Mouse (Mus musculus) heart, embryonic 15.5 days (tissue): Measurements from ENCODE around the gene Ubald1. TPM values are rescaled to one million over a fixed set of nuclear protein-coding genes. Genes with fewer than 3 reads are reported as not detected.

Experiments
- ATAC-seq: fragments of 200-750 bp; cut with Nextera tagmentation; replicated peaks from 2 replicates; pipeline ENCODE4 v1.8.0; 2017; ENCODE audit warnings: low read depth, moderate TSS enrichment; ENCODE audit not compliant: insufficient number of reproducible peaks, insufficient read depth, low FRiP score
- H3K27ac ChIP-seq: fragments of 300-500 bp; sonication (generic); 2 replicates; pipeline ENCODE4 v1.5.1; 2015; ENCODE audit warnings: mild to moderate bottlenecking, inconsistent platforms
- H3K27me3 ChIP-seq: fragments of 300-500 bp; sonication (generic); 2 replicates; pipeline ENCODE4 v1.6.1; 2015; ENCODE audit warnings: inconsistent platforms
- H3K36me3 ChIP-seq: fragments of 300-500 bp; sonication (generic); 2 replicates; pipeline ENCODE4 v1.6.1; 2015; ENCODE audit warnings: mild to moderate bottlenecking, inconsistent platforms
- H3K4me1 ChIP-seq: fragments of 300-500 bp; sonication (generic); replicated peaks from 2 replicates; pipeline ENCODE4 v1.6.1; 2015; ENCODE audit warnings: inconsistent platforms
- H3K4me2 ChIP-seq: fragments of 300-500 bp; sonication (generic); 2 replicates; pipeline ENCODE4 v1.6.1; 2015; ENCODE audit warnings: inconsistent platforms, mild to moderate bottlenecking, moderate library complexity
- H3K4me3 ChIP-seq: fragments of 300-500 bp; sonication (generic); 2 replicates; pipeline ENCODE4 v1.5.1; 2015; ENCODE audit warnings: mild to moderate bottlenecking, inconsistent platforms
- H3K9ac ChIP-seq: fragments of 300-500 bp; sonication (generic); 2 replicates; pipeline ENCODE4 v1.6.1; 2015; ENCODE audit warnings: mild to moderate bottlenecking, inconsistent platforms
- H3K9me3 ChIP-seq: fragments of 300-500 bp; sonication (generic); replicated peaks from 2 replicates; pipeline ENCODE4 v1.6.1; 2016; ENCODE audit warnings: inconsistent platforms
- WGBS: fragments of 180-500 bp; shearing (Covaris S2); methylation state at CpG from one replicate; pipeline ENCODE4 v1.1.7; 2015; ENCODE audit warnings: mixed read lengths; 5-methylcytosine and 5-hydroxymethylcytosine counted together
- polyA plus RNA-seq: library from polyadenylated mRNA; unstranded; fragments of >200 nt; fragmentation: Nextera tagmentation; extraction: Ambion mirVana; gene quantifications from 2 replicates; pipeline ENCODE4 v1.2.1, GENCODE M21; 2015

Ubald1 gene
- 24.7 and 29.7 TPM in 2 replicates for polyA plus RNA-seq

DNA sequence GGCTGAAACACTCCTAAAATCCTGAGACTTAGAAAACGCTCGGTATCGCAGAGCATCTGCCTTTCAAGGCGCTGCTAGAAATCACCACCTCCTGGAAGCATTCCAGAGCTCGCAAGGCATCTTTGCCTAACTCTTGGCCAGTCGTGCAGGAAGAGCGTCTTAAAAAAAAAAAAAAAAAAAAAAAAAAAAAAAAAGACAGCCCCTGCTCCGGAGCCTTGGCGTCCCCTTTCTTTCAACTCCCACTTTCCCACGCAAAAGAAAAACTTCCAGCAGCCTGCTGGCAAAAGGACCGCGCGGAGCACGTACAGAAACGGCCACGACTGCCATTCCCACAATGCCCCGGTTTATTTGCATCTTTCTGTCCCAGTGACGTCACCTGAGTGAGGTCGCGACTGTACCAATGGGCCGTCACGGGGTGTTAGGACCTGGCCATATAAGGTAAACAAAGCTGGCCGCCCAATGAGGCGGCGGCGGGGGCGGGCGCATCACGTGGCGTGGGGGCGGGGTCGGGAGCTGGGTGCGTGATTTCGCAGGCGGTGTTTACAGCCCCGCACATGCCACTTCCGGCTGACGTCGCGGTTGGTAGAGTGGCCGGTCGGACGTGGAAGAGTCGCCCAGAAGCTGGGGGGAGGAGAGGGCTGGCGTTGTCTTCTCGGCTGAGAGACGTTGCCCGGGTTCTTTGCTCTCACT lies at the start of gene Ubald1:
Ubald1 (minus strand) TSS at position 180 of the 690 bp plus-strand sequence.
- Histone ChIP-seq H3K4me3 (peak within 1 kb of the TSS; percentile 95), H3K9ac (peak within 1 kb of the TSS; percentile 91), H3K4me2 (peak within 1 kb of the TSS; percentile 90), H3K9me3 (no peaks in the 10 kb centered on the region), H3K27me3 (no peaks in the 10 kb centered on the region), H3K27ac (peak within 1 kb of the TSS; percentile 100), H3K36me3 (no peaks in the 10 kb centered on the region), H3K4me1 (peaks cover 48% of the 10 kb centered on the region)
- under 1% methylated on average over 48 of the region's 48 CpGs for WGBS
- ATAC-seq = peak; percentile 85

DNA sequence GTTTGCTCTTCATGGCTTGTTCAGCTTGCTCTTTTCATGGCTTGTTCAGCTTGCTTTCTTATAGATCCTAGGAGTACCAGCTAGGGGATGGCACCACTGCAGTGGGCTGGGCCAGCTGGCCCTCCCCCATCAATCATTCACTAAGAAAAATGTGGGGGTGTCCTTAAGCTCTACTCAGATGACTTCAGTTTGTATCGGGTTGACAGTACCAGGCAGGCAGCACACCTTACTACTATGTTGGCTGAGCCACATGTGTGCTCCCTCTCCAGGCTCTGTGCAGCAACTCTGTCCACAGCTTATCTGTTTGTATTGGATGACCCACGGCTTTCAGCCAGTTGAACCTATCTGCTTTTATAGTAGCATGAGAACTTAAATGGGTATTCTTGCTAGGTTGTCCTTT lies 48.4 kb upstream of the Ubald1 start:
- WGBS = 70% methylated on average over 2 of the region's 2 CpGs
- H3K9ac ChIP-seq = no peak overlapping the region
- ATAC-seq = no peak
- H3K27ac ChIP-seq = no peak overlapping the region
- no peak overlapping the region for H3K4me3 ChIP-seq
- no peaks in the 10 kb centered on the region for H3K27me3 ChIP-seq
- H3K4me2 ChIP-seq = no peak overlapping the region
- peaks cover 10% of the 10 kb centered on the region for H3K4me1 ChIP-seq
- no peaks in the 10 kb centered on the region for H3K9me3 ChIP-seq
- H3K36me3 ChIP-seq = peaks cover 98% of the 10 kb centered on the region

DNA sequence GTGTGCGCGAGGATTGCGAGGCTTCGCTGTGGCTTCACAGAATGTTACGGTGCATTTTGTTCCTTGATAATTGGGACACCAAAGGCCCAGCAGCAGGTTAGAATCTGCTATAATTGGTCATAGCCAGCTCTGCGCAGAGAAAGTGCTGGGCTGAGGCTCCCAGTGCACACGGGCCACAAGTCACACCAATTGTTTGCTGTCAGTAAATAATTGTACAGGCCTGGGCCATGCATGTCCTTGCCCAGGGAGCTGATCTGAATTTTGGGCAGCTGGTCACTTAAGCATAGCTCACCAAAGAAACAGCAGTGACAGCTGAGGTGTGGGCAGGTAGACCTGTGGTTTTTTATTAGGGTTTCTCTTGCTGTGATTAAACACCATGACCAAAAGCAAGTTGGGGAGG lies 47.9 kb upstream of the Ubald1 start:
- no peaks in the 10 kb centered on the region for H3K27me3 ChIP-seq
- H3K9ac ChIP-seq = no peak overlapping the region
- no peak overlapping the region for H3K4me2 ChIP-seq
- H3K9me3 ChIP-seq = no peaks in the 10 kb centered on the region
- H3K4me3 ChIP-seq = no peak overlapping the region
- H3K4me1 ChIP-seq = peaks cover 10% of the 10 kb centered on the region
- WGBS = 92% methylated on average over 7 of the region's 7 CpGs
- no peak for ATAC-seq
- peaks cover 98% of the 10 kb centered on the region for H3K36me3 ChIP-seq
- no peak overlapping the region for H3K27ac ChIP-seq

DNA sequence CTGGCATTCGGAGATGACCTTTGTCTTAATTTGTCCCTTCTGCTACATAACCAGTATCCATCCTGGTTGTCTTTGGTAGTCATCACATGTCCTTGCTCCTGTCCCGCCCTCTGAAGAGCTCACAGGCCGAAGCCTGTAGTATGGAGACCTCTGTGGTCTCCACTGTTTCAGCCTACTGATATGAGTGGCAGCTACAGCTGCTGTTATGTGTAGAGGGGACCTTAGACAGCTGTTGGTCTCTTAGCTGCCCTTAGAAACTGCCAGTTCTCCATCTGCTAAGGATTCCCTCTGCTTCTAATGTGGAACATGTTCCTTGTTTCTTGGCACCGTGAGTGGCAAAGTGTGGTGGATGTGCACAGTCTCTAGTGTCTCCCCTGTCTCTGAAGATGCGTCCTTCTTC lies 43.9 kb upstream of the Ubald1 start:
- Histone ChIP-seq H3K4me2 (no peak overlapping the region), H3K4me1 (no peaks in the 10 kb centered on the region), H3K27me3 (no peaks in the 10 kb centered on the region), H3K4me3 (no peak overlapping the region), H3K27ac (no peak overlapping the region), H3K36me3 (peaks cover 83% of the 10 kb centered on the region), H3K9me3 (no peaks in the 10 kb centered on the region), H3K9ac (no peak overlapping the region)
- ATAC-seq = no peak
- 92% methylated on average over 5 of the region's 5 CpGs for WGBS

DNA sequence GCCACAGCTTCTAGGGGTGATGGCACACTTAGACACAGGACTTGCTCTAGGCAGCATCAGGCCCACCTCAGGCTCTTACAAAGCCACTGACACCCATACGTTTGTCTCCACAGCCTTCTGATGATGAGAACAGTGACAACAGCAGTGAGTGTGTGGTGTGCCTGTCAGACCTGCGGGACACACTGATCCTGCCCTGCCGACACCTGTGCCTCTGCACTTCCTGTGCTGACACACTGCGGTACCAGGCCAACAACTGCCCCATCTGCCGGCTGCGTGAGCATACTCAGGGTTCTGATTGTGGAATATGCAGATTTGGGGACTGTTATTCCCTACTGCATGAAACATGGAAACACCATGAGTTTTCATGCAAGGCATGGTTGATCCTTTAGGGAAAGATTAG lies 42.4 kb upstream of the Ubald1 start:
- Histone ChIP-seq H3K4me2 (no peak overlapping the region), H3K9ac (no peak overlapping the region), H3K27me3 (no peaks in the 10 kb centered on the region), H3K4me3 (no peak overlapping the region), H3K27ac (no peak overlapping the region), H3K36me3 (peaks cover 74% of the 10 kb centered on the region), H3K4me1 (no peaks in the 10 kb centered on the region), H3K9me3 (no peaks in the 10 kb centered on the region)
- WGBS = 85% methylated on average over 6 of the region's 6 CpGs
- ATAC-seq = no peak

DNA sequence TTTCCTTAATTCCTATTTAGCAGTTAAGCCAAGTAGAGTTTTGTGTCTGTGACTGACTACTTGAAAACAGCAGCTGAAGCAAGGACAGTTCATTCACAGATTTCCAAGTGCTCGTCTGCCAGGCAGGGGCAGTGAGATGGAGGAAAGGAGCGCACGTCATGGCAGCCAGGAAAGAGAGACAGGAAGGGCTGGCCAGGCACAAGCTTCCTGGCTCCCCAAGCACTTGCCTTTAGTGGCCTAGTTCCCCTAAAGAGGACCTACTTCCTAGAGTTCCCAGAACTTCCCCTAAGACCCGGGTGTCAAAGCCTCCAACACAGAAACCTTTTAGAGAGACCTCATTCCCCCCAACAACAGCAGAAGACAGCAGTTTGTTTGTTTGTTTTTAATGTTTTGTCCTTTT lies 40.4 kb upstream of the Ubald1 start:
- Histone ChIP-seq H3K4me2 (no peak overlapping the region), H3K9me3 (no peaks in the 10 kb centered on the region), H3K4me3 (no peak overlapping the region), H3K9ac (no peak overlapping the region), H3K4me1 (peaks cover 6% of the 10 kb centered on the region; the same call in 1 of the 2 replicates), H3K36me3 (peaks cover 72% of the 10 kb centered on the region), H3K27ac (0 out of 2 replicates have a peak overlapping the region, but pooled peaks have one; percentile 31), H3K27me3 (no peaks in the 10 kb centered on the region)
- no peak for ATAC-seq
- 65% methylated on average over 4 of the region's 4 CpGs for WGBS

DNA sequence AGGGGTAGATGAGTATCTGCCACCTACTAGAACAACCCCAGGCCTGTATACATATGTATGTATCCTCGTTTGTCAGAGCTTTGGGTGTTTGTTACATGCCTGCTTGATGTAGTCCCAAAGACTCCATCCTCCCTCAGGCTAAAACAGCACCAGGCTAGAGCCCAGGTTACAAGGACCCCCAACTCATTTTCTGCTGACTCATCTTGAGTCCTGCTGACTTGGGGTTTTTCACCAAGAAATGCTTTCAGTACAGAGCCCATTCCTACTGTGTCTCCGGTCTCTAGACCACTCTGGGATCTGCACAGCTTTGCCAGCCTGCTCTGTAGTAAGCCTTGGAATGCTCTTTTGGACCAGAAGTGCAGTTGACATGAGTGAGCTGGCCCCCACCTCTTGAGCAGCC lies 36.5 kb upstream of the Ubald1 start:
- 84% methylated on average over 2 of the region's 2 CpGs for WGBS
- H3K27ac ChIP-seq = no peak overlapping the region
- peaks cover 53% of the 10 kb centered on the region for H3K36me3 ChIP-seq
- H3K4me3 ChIP-seq = no peak overlapping the region
- H3K27me3 ChIP-seq = no peaks in the 10 kb centered on the region
- ATAC-seq = no peak
- H3K4me2 ChIP-seq = no peak overlapping the region
- no peak overlapping the region for H3K9ac ChIP-seq
- no peaks in the 10 kb centered on the region for H3K9me3 ChIP-seq
- peaks cover 23% of the 10 kb centered on the region for H3K4me1 ChIP-seq

DNA sequence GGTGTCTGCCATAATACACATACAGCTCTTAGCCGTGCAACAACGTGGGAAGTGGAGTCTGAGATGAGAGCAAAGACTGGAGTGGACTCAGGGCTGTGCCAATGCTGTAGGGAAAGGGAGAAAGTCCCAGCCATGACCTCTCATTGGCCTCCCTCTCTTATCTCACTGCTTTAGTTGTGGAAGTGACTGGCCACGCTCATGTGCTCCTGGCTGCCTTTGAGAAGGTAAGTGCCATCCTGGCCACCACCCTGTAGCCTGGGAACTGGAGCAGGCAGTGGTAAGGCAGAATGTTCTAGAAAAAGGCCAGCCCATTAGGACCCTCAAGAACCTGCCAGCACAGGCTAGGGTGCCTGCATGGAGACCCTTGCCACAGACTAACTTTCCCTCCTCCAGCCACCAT lies 35.8 kb upstream of the Ubald1 start:
- peaks cover 23% of the 10 kb centered on the region for H3K4me1 ChIP-seq
- H3K36me3 ChIP-seq = peaks cover 60% of the 10 kb centered on the region
- H3K9ac ChIP-seq = no peak overlapping the region
- WGBS = 55% methylated on average over 3 of the region's 3 CpGs
- no peak overlapping the region for H3K4me2 ChIP-seq
- no peak for ATAC-seq
- no peaks in the 10 kb centered on the region for H3K27me3 ChIP-seq
- no peaks in the 10 kb centered on the region for H3K9me3 ChIP-seq
- no peak overlapping the region for H3K4me3 ChIP-seq
- H3K27ac ChIP-seq = no peak overlapping the region

DNA sequence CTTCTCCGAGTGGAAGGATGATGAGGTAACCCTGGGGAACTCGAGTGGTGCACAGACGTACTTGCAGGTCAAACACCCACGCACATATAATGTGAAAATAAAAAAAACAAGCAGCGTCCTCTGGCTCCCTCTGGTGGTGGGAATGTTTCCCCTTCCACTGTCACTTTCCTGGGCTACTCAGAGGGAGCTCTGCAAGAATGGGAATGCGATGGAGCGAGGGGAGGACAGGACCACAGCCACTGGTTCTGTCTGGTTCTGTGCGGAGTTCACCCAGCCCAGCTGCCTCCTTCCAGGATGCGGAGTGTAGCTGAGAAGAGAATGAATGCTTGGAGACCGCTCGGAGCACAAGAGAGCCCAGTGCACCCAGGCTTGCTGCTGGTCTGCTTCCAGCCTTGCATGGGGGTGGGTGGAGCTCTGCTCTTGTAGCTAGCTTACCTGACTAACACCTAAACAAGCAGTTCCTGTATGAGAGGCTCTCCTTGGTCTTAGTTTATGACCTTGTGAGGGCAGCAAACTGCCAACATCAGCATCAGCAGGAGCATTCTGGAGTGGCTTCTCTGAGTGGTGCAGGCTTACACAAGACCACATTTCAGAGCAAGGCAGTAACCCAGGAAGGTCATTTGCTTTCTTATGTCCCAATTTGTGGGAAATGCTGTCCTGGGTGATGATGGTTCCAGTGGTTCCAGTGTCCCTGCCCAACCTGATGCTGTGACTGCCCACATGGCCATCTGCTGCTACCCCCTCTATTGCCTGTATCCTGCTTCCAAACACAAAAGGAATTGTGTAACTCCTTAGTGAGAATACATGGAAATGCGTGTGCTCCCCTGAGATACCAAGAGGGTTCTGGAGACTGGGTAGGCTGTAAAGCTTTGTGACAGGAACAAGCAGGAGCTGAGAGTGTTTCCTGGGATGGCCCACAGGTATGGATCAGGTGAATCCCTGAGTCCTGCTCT lies 33.9 kb upstream of the Ubald1 start:
- Histone ChIP-seq H3K4me2 (peak overlapping the region; percentile 39; the same call in 1 of the 2 replicates), H3K27me3 (no peaks in the 10 kb centered on the region), H3K9ac (no peak overlapping the region), H3K4me1 (peaks cover 23% of the 10 kb centered on the region), H3K36me3 (peaks cover 70% of the 10 kb centered on the region), H3K27ac (peak overlapping the region; percentile 80), H3K4me3 (no peak overlapping the region), H3K9me3 (no peaks in the 10 kb centered on the region)
- WGBS = 29% methylated on average over 12 of the region's 12 CpGs
- peak; percentile 67 for ATAC-seq

DNA sequence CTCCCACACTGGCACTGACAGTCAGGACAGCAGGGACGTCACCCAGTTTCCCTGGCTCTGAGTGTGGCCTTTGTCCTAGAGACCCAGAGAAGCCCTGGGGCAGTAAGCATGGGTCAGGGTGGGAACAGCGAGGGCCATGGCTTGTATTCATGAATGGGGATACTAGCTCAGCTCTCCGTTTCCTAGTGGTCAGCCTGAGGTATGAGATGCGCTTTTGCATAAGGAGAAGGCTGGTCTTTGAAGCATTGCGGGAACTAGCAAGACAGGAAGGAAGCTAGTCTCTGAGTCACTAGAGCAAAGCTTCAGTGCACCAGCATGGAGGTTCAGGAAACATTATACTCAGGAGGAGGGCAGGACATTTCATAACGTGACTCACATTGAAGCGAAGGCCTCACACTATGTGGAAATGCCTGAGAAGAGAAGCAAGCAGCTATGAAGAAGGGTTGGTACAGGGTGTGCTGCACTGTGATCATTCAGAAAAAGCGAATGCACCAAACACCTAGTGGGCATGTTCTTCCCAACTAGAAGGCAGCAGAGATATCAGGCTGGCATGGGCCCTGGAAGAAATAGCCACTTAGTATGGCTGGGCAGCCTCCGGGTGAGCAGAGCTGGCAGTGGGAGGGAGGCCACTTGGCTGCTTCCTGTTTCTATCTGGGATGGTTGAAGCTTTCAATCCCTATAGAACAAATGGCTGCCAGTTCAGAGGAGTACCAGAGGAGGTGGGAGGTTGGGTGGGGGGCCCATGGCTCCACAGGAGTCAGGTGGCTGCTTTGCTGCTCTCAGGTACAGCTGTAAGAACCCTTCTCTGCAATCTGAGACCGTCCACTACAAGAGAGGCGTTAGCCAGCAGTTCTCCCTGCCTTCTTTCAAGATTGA lies 33.0 kb upstream of the Ubald1 start:
- Histone ChIP-seq H3K4me2 (peak overlapping the region; percentile 39; the same call in 1 of the 2 replicates), H3K9me3 (no peaks in the 10 kb centered on the region), H3K4me3 (no peak overlapping the region), H3K27me3 (no peaks in the 10 kb centered on the region), H3K27ac (peak overlapping the region; percentile 80), H3K9ac (no peak overlapping the region), H3K36me3 (peaks cover 69% of the 10 kb centered on the region), H3K4me1 (peaks cover 23% of the 10 kb centered on the region)
- 62% methylated on average over 11 of the region's 11 CpGs for WGBS
- 0 out of 2 replicates have a peak, but pooled peaks have one; percentile 6 for ATAC-seq
